Mouse (Mus musculus) thymus, adult 2 months (tissue): ENCODE results near the gene Olfr957.

ENCODE experiments used
- CTCF ChIP-seq: fragments of 200-500 bp; IDR thresholded peaks from 2 replicates; pipeline ENCODE4 v1.5.1; 2012; ENCODE audit warnings: mild to moderate bottlenecking, control low read depth, low read length, moderate library complexity, borderline replicate concordance; ENCODE audit not compliant: control insufficient read depth, poor library complexity, insufficient read depth; ENCODE audit errors: extremely low read depth
- POLR2A ChIP-seq: fragments of 200-500 bp; IDR thresholded peaks from 2 replicates; pipeline ENCODE4 v1.6.1; 2012; ENCODE audit warnings: mild to moderate bottlenecking, low read length, control low read depth, moderate library complexity; ENCODE audit not compliant: control insufficient read depth, poor library complexity, insufficient read depth; ENCODE audit errors: extremely low read depth

GRCm38 (mm10) chr9:39553946-39554345 lies 38.3 kb upstream of the Olfr957 start, which contains the start of gene Olfr958:
- no peak for TF ChIP-seq CTCF
- no peak for TF ChIP-seq POLR2A
